Comparison of ENCODE assay signal across 8 mouse cellular contexts in the genomic region with DNA sequence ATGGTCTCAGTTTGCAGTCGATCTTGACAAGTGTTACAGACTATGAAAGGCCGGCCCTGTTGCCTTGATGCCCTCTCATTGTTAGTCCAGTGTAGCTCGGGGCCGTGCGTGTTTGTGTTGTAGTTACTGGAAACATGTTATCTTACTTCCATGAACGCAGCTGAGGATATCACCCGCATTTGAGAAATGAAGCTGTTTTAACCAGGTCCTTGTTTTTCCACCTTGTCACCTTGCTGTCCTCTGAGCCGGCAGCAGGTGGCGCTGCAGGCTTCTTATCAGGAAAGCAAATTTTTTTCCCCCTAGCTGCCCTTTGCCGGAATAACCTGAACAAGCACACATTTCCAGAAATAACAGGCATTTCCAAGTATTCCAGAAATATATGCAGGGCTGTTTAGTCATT.
A peak's percentile ranks its signal among the peaks of the same experiment; 100 is the strongest.
DNase-seq lines count a peak whose midpoint lies in the region; ATAC-seq and TF ChIP-seq lines count a peak whose summit lies in the region.

No protein-coding gene starts in this region.

- H3K36me3 ChIP-seq in kidney, embryonic 15.5 days = no peaks in the 10 kb centered on the region
- H3K36me3 ChIP-seq in hindbrain, embryonic 15.5 days = no peaks in the 10 kb centered on the region
- no peaks in the 10 kb centered on the region for H3K36me3 ChIP-seq in midbrain, embryonic 13.5 days
- H3K36me3 ChIP-seq in testis, adult 2 months (ENCODE audit: control insufficient read depth, insufficient read depth, low read length) = no peaks in the 10 kb centered on the region

- no peak overlapping the region for H3K4me3 ChIP-seq in kidney, embryonic 15.5 days (replicated peaks)
- H3K4me3 ChIP-seq in hindbrain, embryonic 15.5 days = no peak overlapping the region
- no peak overlapping the region for H3K4me3 ChIP-seq in midbrain, embryonic 13.5 days (replicated peaks)
- H3K4me3 ChIP-seq in testis, adult 2 months (ENCODE audit: control insufficient read depth, low read depth, low read length) = peak overlapping the region; percentile 49; the same call in 1 of the 2 replicates

- no peak for TF ChIP-seq POLR2A in testis, adult 2 months (IDR thresholded peaks at IDR 0.05; ENCODE audit: control insufficient read depth, low read depth, low read length)

- H3K9me3 ChIP-seq in kidney, embryonic 15.5 days (replicated peaks) = no peaks in the 10 kb centered on the region
- no peaks in the 10 kb centered on the region for H3K9me3 ChIP-seq in hindbrain, embryonic 15.5 days
- no peaks in the 10 kb centered on the region for H3K9me3 ChIP-seq in midbrain, embryonic 13.5 days

- no peaks in the 10 kb centered on the region for H3K4me1 ChIP-seq in kidney, embryonic 15.5 days
- H3K4me1 ChIP-seq in hindbrain, embryonic 15.5 days (replicated peaks) = no peaks in the 10 kb centered on the region
- no peaks in the 10 kb centered on the region for H3K4me1 ChIP-seq in midbrain, embryonic 13.5 days (replicated peaks)
- peaks cover 2% of the 10 kb centered on the region for H3K4me1 ChIP-seq in testis, adult 2 months (ENCODE audit: control insufficient read depth, insufficient read depth, low read length)

- no peak overlapping the region for H3K9ac ChIP-seq in kidney, embryonic 15.5 days
- H3K9ac ChIP-seq in hindbrain, embryonic 15.5 days = no peak overlapping the region
- no peak overlapping the region for H3K9ac ChIP-seq in midbrain, embryonic 13.5 days (replicated peaks)

- DNase-seq in kidney, adult 11 months = peak; percentile 15
- peak; percentile 45 for DNase-seq in cerebellum, adult 8-10 months
- peak; percentile 33 to 62 for DNase-seq in frontal cortex, postnatal 10 days (ENCODE audit: low spot score in 2 of 2)
- peak; percentile 9 to 73 for DNase-seq in left cerebral cortex, adult 8-10 months (ENCODE audit: low spot score in 2 of 2)

- H3K4me2 ChIP-seq in kidney, embryonic 15.5 days = no peak overlapping the region
- no peak overlapping the region for H3K4me2 ChIP-seq in hindbrain, embryonic 15.5 days
- H3K4me2 ChIP-seq in midbrain, embryonic 13.5 days (replicated peaks) = no peak overlapping the region

- no peak overlapping the region for H3K27ac ChIP-seq in kidney, embryonic 15.5 days
- no peak overlapping the region for H3K27ac ChIP-seq in hindbrain, embryonic 15.5 days (replicated peaks)
- no peak overlapping the region for H3K27ac ChIP-seq in midbrain, embryonic 13.5 days
- no peak overlapping the region for H3K27ac ChIP-seq in testis, adult 2 months (ENCODE audit: control insufficient read depth, insufficient read depth, low read depth, low read length)

- no peak for ATAC-seq in kidney, embryonic 15.5 days (replicated peaks; ENCODE audit: low FRiP score)
- peak; percentile 30; the same call in 1 of the 2 replicates for ATAC-seq in hindbrain, embryonic 15.5 days (ENCODE audit: low FRiP score, low read depth)
- peak; percentile 43; the same call in 1 of the 2 replicates for ATAC-seq in midbrain, embryonic 13.5 days

- no peaks in the 10 kb centered on the region for H3K27me3 ChIP-seq in kidney, embryonic 15.5 days
- no peaks in the 10 kb centered on the region for H3K27me3 ChIP-seq in hindbrain, embryonic 15.5 days
- no peaks in the 10 kb centered on the region for H3K27me3 ChIP-seq in midbrain, embryonic 13.5 days
- H3K27me3 ChIP-seq in testis, adult 2 months (ENCODE audit: control insufficient read depth, insufficient read depth, low read length) = no peaks in the 10 kb centered on the region

- TF ChIP-seq CTCF in testis, adult 2 months (IDR thresholded peaks at IDR 0.05; ENCODE audit: control insufficient read depth, insufficient read depth, insufficient replicate concordance, low read depth, low read length) = peak; percentile 87

- WGBS in kidney, embryonic 15.5 days = 26% methylated on average over 10 of the region's 10 CpGs
- 28% methylated on average over 10 of the region's 10 CpGs for WGBS in hindbrain, embryonic 15.5 days
- 27% methylated on average over 10 of the region's 10 CpGs for WGBS in midbrain, embryonic 13.5 days
